Mouse (Mus musculus) liver, embryonic 14.5 days (tissue): Measurements from ENCODE around the gene Srcap. TPM values are rescaled to one million over a fixed set of nuclear protein-coding genes. Genes with fewer than 3 reads are reported as not detected.
A peak's percentile ranks its signal among the peaks of the same experiment; 100 is the strongest.

Experiments used
- ATAC-seq: fragments of 200-750 bp; cut with Nextera tagmentation; 2 replicates; pipeline ENCODE4 v1.8.0; 2017; ENCODE audit warnings: moderate number of reproducible peaks, mild to moderate bottlenecking, moderate library complexity; ENCODE audit not compliant: insufficient read depth
- DNase-seq, 3 experiments: peaks; one replicate each; pipeline ENCODE4 v3.0.0-alpha.2; 2012 to 2013; ENCODE audit warnings: low read depth in 3 of 3, low spot score in 3 of 3
- H3K27ac ChIP-seq: fragments of 300-500 bp; sonication (generic); 2 replicates; pipeline ENCODE4 v1.5.1; 2014; ENCODE audit warnings: moderate library complexity, mild to moderate bottlenecking, control low read depth, inconsistent platforms
- H3K27me3 ChIP-seq: fragments of 300-500 bp; sonication (generic); 2 replicates; pipeline ENCODE4 v1.6.1; 2014; ENCODE audit warnings: mild to moderate bottlenecking, low read length, moderate library complexity; ENCODE audit not compliant: control insufficient read depth, insufficient read depth
- H3K36me3 ChIP-seq: fragments of 300-500 bp; sonication (generic); replicated peaks from 2 replicates; pipeline ENCODE4 v1.6.1; 2014; ENCODE audit warnings: low read depth; ENCODE audit not compliant: control insufficient read depth, insufficient read depth
- H3K4me1 ChIP-seq, 2 experiments: fragments of 200-500 bp in 1 of 2; fragments of 300-500 bp in 1 of 2; sonication (generic) in 1 of 2; replicated peaks; 2 replicates each; pipeline ENCODE4 v1.6.1; 2012 to 2014; ENCODE audit warnings: antibody characterized with exemption in 1 of 2, inconsistent platforms in 1 of 2, low read length in 1 of 2; ENCODE audit not compliant: control insufficient read depth in 2 of 2, insufficient read depth in 2 of 2
- H3K4me2 ChIP-seq: fragments of 300-500 bp; sonication (generic); 2 replicates; pipeline ENCODE4 v1.6.1; 2014; ENCODE audit warnings: low read depth, mild to moderate bottlenecking, control low read depth, moderate library complexity
- H3K4me3 ChIP-seq, 2 experiments: fragments of 200-500 bp in 1 of 2; fragments of 300-500 bp in 1 of 2; sonication (generic) in 1 of 2; 2 replicates each; pipeline ENCODE4 v1.5.1; 2012 to 2014; ENCODE audit warnings: low read depth in 2 of 2, low read length in 2 of 2, mild to moderate bottlenecking in 2 of 2, control low read depth in 1 of 2, inconsistent platforms in 1 of 2, moderate library complexity in 1 of 2; ENCODE audit not compliant: insufficient read depth in 1 of 2
- H3K9ac ChIP-seq: fragments of 300-500 bp; sonication (generic); replicated peaks from 2 replicates; pipeline ENCODE4 v1.6.1; 2014; ENCODE audit warnings: mild to moderate bottlenecking, control low read depth, moderate library complexity
- H3K9me3 ChIP-seq: fragments of 300-500 bp; sonication (generic); 2 replicates; pipeline ENCODE4 v1.6.1; 2016; ENCODE audit warnings: low read length, mixed read lengths; ENCODE audit not compliant: control insufficient read depth
- CTCF ChIP-seq: IDR thresholded peaks from 2 replicates; pipeline ENCODE4 v1.5.1; 2016; ENCODE audit warnings: antibody characterized with exemption, low read depth, control low read depth
- EP300 ChIP-seq: IDR thresholded peaks from 2 replicates; pipeline ENCODE4 v1.6.1; 2016; ENCODE audit warnings: antibody characterized with exemption, low read depth
- WGBS: fragments of 180-500 bp; shearing (Covaris S2); extraction: QIAGEN DNeasy Blood & Tissue Kit; methylation state at CpG from one replicate; pipeline ENCODE4 v1.1.7; 2014; ENCODE audit not compliant: insufficient replicate concordance; 5-methylcytosine and 5-hydroxymethylcytosine counted together
- polyA plus RNA-seq, 2 experiments: library from polyadenylated mRNA; depleted of rRNA in 1 of 2; stranded (reverse) in 1 of 2; unstranded in 1 of 2; fragments of >200 nt; fragmentation: Nextera tagmentation in 1 of 2; extraction: Ambion mirVana in 1 of 2; gene quantifications; 2 replicates each; pipeline versions ENCODE4 v1.2.1 to v1.2.3; 2012 to 2014

Srcap gene
- polyA plus RNA-seq, 2 experiments: 3.7 to 10.3 TPM

GRCm38 (mm10) chr7:127511241-127511640 is 542 bp upstream of the Srcap start:
- WGBS: 34% methylated on average over 8 of the region's 8 CpGs
- peak overlapping the region; percentile 59 for H3K9ac ChIP-seq
- peak overlapping the region; percentile 46; the same call in 1 of the 2 replicates for H3K27ac ChIP-seq
- peaks cover 8 to 13% of the 10 kb centered on the region in 2 experiments for H3K4me1 ChIP-seq
- no peaks in the 10 kb centered on the region for H3K9me3 ChIP-seq
- H3K4me3 ChIP-seq: peak overlapping the region; percentile 81 to 95
- no peaks in the 10 kb centered on the region for H3K27me3 ChIP-seq
- ATAC-seq (no peak), DNase-seq (peak in 1 of 3 experiments; percentile 17)
- peak overlapping the region; percentile 86 for H3K4me2 ChIP-seq
- peaks cover 20% of the 10 kb centered on the region for H3K36me3 ChIP-seq
- no peak for TF ChIP-seq EP300
- no peak for TF ChIP-seq CTCF

DNA sequence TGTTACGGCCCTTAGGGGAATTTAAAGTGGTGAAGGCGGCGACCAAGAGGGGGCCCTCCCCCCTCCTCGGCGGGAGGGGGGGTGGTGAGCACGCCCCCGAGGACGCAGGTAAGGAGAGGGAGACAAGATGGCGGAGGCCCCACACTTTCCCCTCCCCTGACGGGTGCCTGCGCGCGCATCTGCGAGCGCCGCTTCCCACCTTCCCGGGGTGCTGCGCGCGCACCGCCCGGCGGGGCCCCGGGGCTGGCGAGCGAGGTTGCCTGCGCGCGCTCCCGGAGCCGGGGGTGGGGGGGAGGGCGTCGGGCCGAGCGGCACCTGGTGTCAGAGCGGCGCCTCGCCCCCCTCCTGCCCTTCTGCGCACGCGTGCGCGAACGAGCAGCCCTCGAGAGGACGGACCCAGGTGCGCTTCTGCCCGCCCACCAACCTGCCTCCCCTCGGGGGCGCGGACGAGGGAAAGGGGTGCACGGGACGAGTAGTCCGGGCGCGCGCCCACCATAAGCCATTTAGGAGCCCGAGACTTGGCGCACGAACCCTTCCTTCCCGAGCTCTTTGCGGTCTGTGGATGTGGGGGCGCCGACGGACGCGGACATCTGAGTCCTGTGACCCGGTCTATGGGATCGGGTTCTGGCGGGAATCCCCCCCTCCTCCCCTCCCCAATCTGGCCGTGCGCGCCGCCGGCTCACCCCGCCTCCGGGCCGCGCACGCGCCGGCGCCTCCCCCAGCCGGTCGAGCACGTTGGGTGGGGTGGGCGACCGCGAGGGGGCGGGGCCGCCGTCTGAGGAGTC is 640 bp downstream of the Srcap start:
- no peaks in the 10 kb centered on the region for H3K27me3 ChIP-seq
- H3K9me3 ChIP-seq: no peaks in the 10 kb centered on the region
- peak overlapping the region; percentile 85 for H3K27ac ChIP-seq
- under 1% methylated on average over 76 of the region's 93 CpGs for WGBS
- H3K9ac ChIP-seq: peak overlapping the region; percentile 94
- ATAC-seq: peak; percentile 85
- peaks cover 8 to 13% of the 10 kb centered on the region in 2 experiments for H3K4me1 ChIP-seq
- H3K36me3 ChIP-seq: peaks cover 32% of the 10 kb centered on the region
- H3K4me2 ChIP-seq: peak overlapping the region; percentile 86
- TF ChIP-seq EP300 (no peak), CTCF (no peak)
- peak; percentile 86 to 90 (median 87) for DNase-seq
- peak overlapping the region; percentile 81 to 95 for H3K4me3 ChIP-seq

DNA sequence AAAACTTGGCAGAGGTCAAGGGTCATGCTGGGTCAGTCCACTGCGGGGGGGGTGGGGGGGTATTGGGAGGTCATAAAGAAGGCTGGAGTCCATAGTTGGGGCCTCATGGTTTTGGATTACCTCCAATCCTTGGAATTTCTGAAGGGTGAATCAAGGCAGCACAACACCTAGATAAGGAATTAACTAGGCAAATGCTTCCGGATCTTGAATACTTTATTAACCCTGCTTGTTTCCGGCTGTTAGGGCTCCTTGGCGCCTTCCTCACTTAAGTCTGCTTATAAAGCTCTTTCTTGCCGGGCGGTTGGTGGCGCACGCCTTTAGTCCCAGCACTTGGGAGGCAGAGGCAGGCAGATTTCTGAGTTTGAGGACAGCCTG is 1.2 kb downstream of the Srcap start:
- WGBS: 13% methylated on average over 8 of the region's 8 CpGs
- DNase-seq (peak in 1 of 3 experiments; percentile 22), ATAC-seq (no peak)
- H3K36me3 ChIP-seq: peaks cover 37% of the 10 kb centered on the region
- H3K4me3 ChIP-seq: peak overlapping the region; percentile 81 to 95
- no peaks in the 10 kb centered on the region for H3K27me3 ChIP-seq
- H3K4me1 ChIP-seq: peaks cover 8 to 13% of the 10 kb centered on the region in 2 experiments
- no peak for TF ChIP-seq CTCF
- no peak for TF ChIP-seq EP300
- H3K9me3 ChIP-seq: no peaks in the 10 kb centered on the region
- peak overlapping the region; percentile 94 for H3K9ac ChIP-seq
- H3K27ac ChIP-seq: peak overlapping the region; percentile 85
- H3K4me2 ChIP-seq: peak overlapping the region; percentile 86

- Histone ChIP-seq H3K9ac (peak overlapping the region; percentile 4), H3K36me3 (peaks cover 43% of the 10 kb centered on the region), H3K4me2 (peak overlapping the region; percentile 86), H3K9me3 (no peaks in the 10 kb centered on the region), H3K4me3 (peak overlapping the region; percentile 81 to 95; a peak in 2 of 4 replicates), H3K4me1 (peaks cover 8 to 13% of the 10 kb centered on the region in 2 experiments), H3K27me3 (no peaks in the 10 kb centered on the region), H3K27ac (peak overlapping the region; percentile 36)
- DNase-seq (no peak), ATAC-seq (no peak)
- WGBS: 76% methylated on average over 3 of the region's 3 CpGs
- TF ChIP-seq EP300 (no peak), CTCF (no peak)
Observed at GRCm38 (mm10) chr7:127513781-127514180, 2.0 kb downstream of the Srcap start.

GRCm38 (mm10) chr7:127515846-127516245 is 4.1 kb downstream of the Srcap start:
- 83% methylated on average over 7 of the region's 7 CpGs for WGBS
- DNase-seq (no peak), ATAC-seq (no peak)
- H3K27ac ChIP-seq: no peak overlapping the region
- H3K4me1 ChIP-seq: peaks cover 8 to 13% of the 10 kb centered on the region in 2 experiments
- TF ChIP-seq CTCF: no peak
- no peak for TF ChIP-seq EP300
- H3K9me3 ChIP-seq: no peaks in the 10 kb centered on the region
- no peaks in the 10 kb centered on the region for H3K27me3 ChIP-seq
- H3K4me2 ChIP-seq: no peak overlapping the region
- no peak overlapping the region for H3K4me3 ChIP-seq
- no peak overlapping the region for H3K9ac ChIP-seq
- peaks cover 59% of the 10 kb centered on the region for H3K36me3 ChIP-seq
